Mouse (Mus musculus) CH12.LX (cell line): ENCODE results near the gene Zcchc24.

ENCODE experiments used
- CHD1 ChIP-seq: IDR thresholded peaks from 2 replicates; pipeline ENCODE4 v1.6.1; 2012; ENCODE audit warnings: low read depth, low read length, improper control_type of control experiment, inconsistent platforms
- CTCF ChIP-seq, 2 experiments: IDR thresholded peaks in 1 of 2; conservative IDR thresholded peaks in 1 of 2; 2 replicates each; pipeline ENCODE4 v1.5.1; 2011 to 2012; ENCODE audit warnings: low read depth in 2 of 2, low read length in 2 of 2, improper control_type of control experiment in 1 of 2, inconsistent platforms in 1 of 2, mild to moderate bottlenecking in 1 of 2, moderate library complexity in 1 of 2
- E2F4 ChIP-seq: IDR thresholded peaks from 2 replicates; pipeline ENCODE4 v1.6.1; 2011; ENCODE audit warnings: low read depth, low read length, improper control_type of control experiment; ENCODE audit not compliant: insufficient replicate concordance
- EP300 ChIP-seq: IDR thresholded peaks from 2 replicates; pipeline ENCODE4 v1.6.1; 2011; ENCODE audit warnings: low read length, improper control_type of control experiment
- HCFC1 ChIP-seq: IDR thresholded peaks from 2 replicates; pipeline ENCODE4 v1.6.1; 2012; ENCODE audit warnings: low read depth, mild to moderate bottlenecking, inconsistent platforms, low read length, improper control_type of control experiment
- KAT2A ChIP-seq: IDR thresholded peaks from 2 replicates; pipeline ENCODE4 v1.6.1; 2012; ENCODE audit warnings: low read length, improper control_type of control experiment, inconsistent platforms; ENCODE audit not compliant: insufficient replicate concordance
- MAFK ChIP-seq: IDR thresholded peaks from 2 replicates; pipeline ENCODE4 v1.6.1; 2011; ENCODE audit warnings: low read length, improper control_type of control experiment; ENCODE audit not compliant: insufficient replicate concordance
- MAZ ChIP-seq: IDR thresholded peaks from 2 replicates; pipeline ENCODE4 v1.6.1; 2012; ENCODE audit warnings: low read depth, mild to moderate bottlenecking, inconsistent platforms, low read length, improper control_type of control experiment, moderate library complexity
- MYC ChIP-seq: IDR thresholded peaks from 2 replicates; pipeline ENCODE4 v1.6.1; 2011; ENCODE audit warnings: low read depth, mild to moderate bottlenecking, improper control_type of control experiment, low read length
- POLR2A ChIP-seq: IDR thresholded peaks from 2 replicates; pipeline ENCODE4 v1.6.1; 2011; ENCODE audit warnings: low read depth, mild to moderate bottlenecking, improper control_type of control experiment, low read length
- POLR2AphosphoS2 ChIP-seq: IDR thresholded peaks from 2 replicates; pipeline ENCODE4 v1.6.1; 2011; ENCODE audit warnings: low read depth, low read length, improper control_type of control experiment
- USF1 ChIP-seq: IDR thresholded peaks from 2 replicates; pipeline ENCODE4 v1.6.1; 2014; ENCODE audit warnings: low read depth, mild to moderate bottlenecking, inconsistent platforms, low read length, improper control_type of control experiment
- ZMIZ1 ChIP-seq: IDR thresholded peaks from 2 replicates; pipeline ENCODE4 v1.6.1; 2012; ENCODE audit warnings: low read depth, mild to moderate bottlenecking, inconsistent platforms, low read length, improper control_type of control experiment

DNA sequence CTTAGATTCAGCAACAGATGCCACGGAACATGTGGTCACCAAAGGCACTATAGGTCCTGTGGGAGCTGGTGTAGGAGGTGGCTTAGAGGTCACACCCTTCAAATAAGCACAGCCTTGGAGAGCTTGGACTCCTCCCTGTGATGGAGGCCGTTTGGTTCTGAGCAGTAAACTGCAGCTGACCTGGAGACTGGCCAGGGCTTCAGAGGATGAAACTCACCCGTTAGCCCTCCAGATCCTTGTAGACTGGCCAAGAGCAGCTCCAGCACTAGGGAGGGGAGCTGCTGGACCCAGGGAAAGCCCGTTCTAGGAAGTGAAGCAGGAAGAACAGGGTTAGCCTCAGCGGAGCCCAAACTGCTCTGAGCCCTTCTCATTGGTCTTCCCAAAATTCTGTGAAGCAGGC is 18.1 kb upstream of the Zcchc24 start:
- TF ChIP-seq ZMIZ1: no peak
- TF ChIP-seq KAT2A: no peak
- no peak for TF ChIP-seq EP300
- no peak for TF ChIP-seq MAFK
- no peak for TF ChIP-seq MYC
- no peak for TF ChIP-seq POLR2A
- TF ChIP-seq CTCF (conservative IDR thresholded peaks at IDR 0.05 in 1 of 2, IDR thresholded peaks at IDR 0.05 in 1 of 2; ENCODE audit: low read depth in 2 of 2, low read length in 2 of 2): no peak
- TF ChIP-seq MAZ: no peak
- TF ChIP-seq CHD1: no peak
- no peak for TF ChIP-seq E2F4
- TF ChIP-seq USF1: no peak
- no peak for TF ChIP-seq HCFC1
- TF ChIP-seq POLR2AphosphoS2: no peak
